18 mouse cellular contexts compared by ENCODE assay signal in genomic region chr11:59216955-59217354, GRCm38 (mm10). TPM values are rescaled to one million over a fixed set of nuclear protein-coding genes. Genes with fewer than 3 reads are reported as not detected.
DNase-seq lines count a peak whose midpoint lies in the region; ATAC-seq and TF ChIP-seq lines count a peak whose summit lies in the region.
"Had no signal": no experiment of that assay in that cellular context is flagged by ENCODE, and none has a peak within 500 bp of the region (broad histone marks: within the 10 kb centered on the region; RNA-seq: fewer than 3 reads in every experiment).

No protein-coding gene starts in this region.

- TF ChIP-seq CTCF in liver, postnatal 0 days (IDR thresholded peaks at IDR 0.05; ENCODE audit: low read depth) = no peak
- no peak for TF ChIP-seq CTCF in brain, embryonic 14.5 days (IDR thresholded peaks at IDR 0.05; ENCODE audit: borderline replicate concordance, extremely low read depth, insufficient read depth, insufficient read length)

- peak; percentile 64 to 80 for DNase-seq in layer of hippocampus, adult 18-20 months (ENCODE audit: low spot score in 2 of 2)
- no peak for DNase-seq in layer of hippocampus, postnatal 25 days (ENCODE audit: extremely low spot score in 1 of 2, low spot score in 1 of 2)
- no peak for DNase-seq in liver, postnatal 0 days
- DNase-seq in liver, embryonic 11.5 days (ENCODE audit: low spot score) = no peak
- DNase-seq in brain, embryonic 14.5 days (ENCODE audit: low read depth) = peak; percentile 53
- DNase-seq in kidney, postnatal 10 days = no peak
- DNase-seq: cerebellum, postnatal 36 days; heart, postnatal 4 days; kidney, adult 18-20 months; kidney, postnatal 14 days had no signal

- H3K9me3 ChIP-seq in liver, postnatal 0 days (ENCODE audit: low read length) = no peaks in the 10 kb centered on the region
- no peaks in the 10 kb centered on the region for H3K9me3 ChIP-seq in liver, embryonic 11.5 days (ENCODE audit: control insufficient read depth, low read length)
- H3K9me3 ChIP-seq: heart, embryonic 12.5 days; liver, embryonic 12.5 days; midbrain, embryonic 10.5 days had no signal

- no peak for TF ChIP-seq EP300 in liver, postnatal 0 days (IDR thresholded peaks at IDR 0.05; ENCODE audit: low read depth)

- H3K4me1 ChIP-seq in liver, postnatal 0 days (ENCODE audit: insufficient read depth) = peaks cover 48% of the 10 kb centered on the region
- peaks cover 26% of the 10 kb centered on the region for H3K4me1 ChIP-seq in liver, embryonic 11.5 days (replicated peaks; ENCODE audit: control insufficient read depth, insufficient read depth, low read length)

- no peak overlapping the region for H3K4me3 ChIP-seq in liver, postnatal 0 days (ENCODE audit: low read depth, low read length)
- no peak overlapping the region for H3K4me3 ChIP-seq in liver, embryonic 11.5 days (ENCODE audit: low read depth, low read length)
- H3K4me3 ChIP-seq: erythroblast, embryonic 14.5 days; heart, embryonic 12.5 days; liver, embryonic 12.5 days; midbrain, embryonic 10.5 days had no signal

- 57% methylated on average over 3 of the region's 3 CpGs for WGBS in liver, postnatal 0 days (ENCODE audit: insufficient replicate concordance)
- 62% methylated on average over 3 of the region's 3 CpGs for WGBS in liver, embryonic 11.5 days

- H3K9ac ChIP-seq in liver, postnatal 0 days (replicated peaks) = no peak overlapping the region
- H3K9ac ChIP-seq in liver, embryonic 11.5 days (ENCODE audit: low read depth, low read length) = no peak overlapping the region
- H3K9ac ChIP-seq: heart, embryonic 12.5 days; liver, embryonic 12.5 days had no signal

- TF ChIP-seq POLR2A in brain, embryonic 14.5 days (IDR thresholded peaks at IDR 0.05; ENCODE audit: borderline replicate concordance, extremely low read depth, insufficient read depth, insufficient read length, poor library complexity, severe bottlenecking) = no peak

- peaks cover 36% of the 10 kb centered on the region for H3K36me3 ChIP-seq in liver, postnatal 0 days (replicated peaks; ENCODE audit: insufficient read depth, low read length)
- peaks cover 39% of the 10 kb centered on the region for H3K36me3 ChIP-seq in liver, embryonic 11.5 days (ENCODE audit: control insufficient read depth, insufficient read depth, low read length)

- ATAC-seq in liver, postnatal 0 days = no peak
- no peak for ATAC-seq in liver, embryonic 11.5 days (replicated peaks; ENCODE audit: low FRiP score)
- ATAC-seq in megakaryocyte-erythroid progenitor cell, adult 5-6 weeks (replicated peaks; ENCODE audit: low FRiP score, low TSS enrichment, poor library complexity, severe bottlenecking) = peak; percentile 35; the same call in 1 of the 2 replicates
- ATAC-seq: hindbrain, postnatal 0 days; liver, embryonic 12.5 days had no signal

- H3K27ac ChIP-seq in liver, postnatal 0 days (ENCODE audit: low read depth) = peak overlapping the region; percentile 7; the same call in 1 of the 2 replicates
- H3K27ac ChIP-seq in liver, embryonic 11.5 days (ENCODE audit: low read depth, low read length) = no peak overlapping the region
- H3K27ac ChIP-seq: hindbrain, postnatal 0 days; liver, embryonic 12.5 days; midbrain, embryonic 10.5 days had no signal

- no peaks in the 10 kb centered on the region for H3K27me3 ChIP-seq in liver, postnatal 0 days (ENCODE audit: insufficient read depth, low read length)
- no peaks in the 10 kb centered on the region for H3K27me3 ChIP-seq in liver, embryonic 11.5 days (replicated peaks; ENCODE audit: control insufficient read depth, insufficient read depth, low read length)
- H3K27me3 ChIP-seq: heart, embryonic 12.5 days; liver, embryonic 12.5 days had no signal

- no peak overlapping the region for H3K4me2 ChIP-seq in liver, postnatal 0 days (ENCODE audit: low read depth, low read length)
- no peak overlapping the region for H3K4me2 ChIP-seq in liver, embryonic 11.5 days
- H3K4me2 ChIP-seq: heart, embryonic 12.5 days; liver, embryonic 12.5 days had no signal

RNA-seq across cellular contexts. Expression of gene 2310033P09Rik, which starts 8.8 kb away (rescaled TPM):
- 10 to 100 TPM; 26.6 to 27.3 TPM for total RNA-seq in layer of hippocampus, adult 18-20 months (2021)
- 10 to 100 TPM; 22.5 to 24.3 TPM for total RNA-seq in layer of hippocampus, postnatal 25 days (2021)
- polyA plus RNA-seq in liver, postnatal 0 days (2015; fragmentation: Nextera tagmentation; extraction: Ambion mirVana) = 14.8 and 16.2 TPM in 2 replicates
- 38.4 and 41.3 TPM in 2 replicates for polyA plus RNA-seq in liver, embryonic 11.5 days (2014; fragmentation: Nextera tagmentation; extraction: Ambion mirVana)
- 32.4 and 37.2 TPM in 2 replicates for polyA plus RNA-seq in brain, embryonic 14.5 days (2012; rRNA removed)
- 16.6 and 36.0 TPM in 2 replicates for total RNA-seq in megakaryocyte-erythroid progenitor cell, adult 5-6 weeks (2014; fragmentation: Nextera tagmentation)
- total RNA-seq in megakaryocyte-erythroid progenitor cell, adult 5-6 weeks (2017) = 15.4 and 17.6 TPM in 2 replicates

RNA-seq across cellular contexts. Expression of gene Arf1, which starts 11.1 kb away (rescaled TPM):
- 100 to 1,000 TPM; 512 to 556 TPM for total RNA-seq in layer of hippocampus, adult 18-20 months (2021)
- total RNA-seq in layer of hippocampus, postnatal 25 days (2021) = 100 to 1,000 TPM; 521 to 565 TPM
- 244 and 254 TPM in 2 replicates for polyA plus RNA-seq in liver, postnatal 0 days (2015; fragmentation: Nextera tagmentation; extraction: Ambion mirVana)
- polyA plus RNA-seq in liver, embryonic 11.5 days (2014; fragmentation: Nextera tagmentation; extraction: Ambion mirVana) = 505 and 548 TPM in 2 replicates
- 565 and 655 TPM in 2 replicates for polyA plus RNA-seq in brain, embryonic 14.5 days (2012; rRNA removed)
- total RNA-seq in megakaryocyte-erythroid progenitor cell, adult 5-6 weeks (2014; fragmentation: Nextera tagmentation) = 163 and 217 TPM in 2 replicates
- total RNA-seq in megakaryocyte-erythroid progenitor cell, adult 5-6 weeks (2017) = 282 and 284 TPM in 2 replicates

RNA-seq across cellular contexts. Expression of gene Mrpl55, which starts 14.7 kb away (rescaled TPM):
- total RNA-seq in layer of hippocampus, adult 18-20 months (2021) = 10 to 100 TPM; 35.9 to 42.8 TPM
- total RNA-seq in layer of hippocampus, postnatal 25 days (2021) = 10 to 100 TPM; 35.7 to 40.0 TPM
- 64.2 and 65.2 TPM in 2 replicates for polyA plus RNA-seq in liver, postnatal 0 days (2015; fragmentation: Nextera tagmentation; extraction: Ambion mirVana)
- polyA plus RNA-seq in liver, embryonic 11.5 days (2014; fragmentation: Nextera tagmentation; extraction: Ambion mirVana) = 104 and 106 TPM in 2 replicates
- polyA plus RNA-seq in brain, embryonic 14.5 days (2012; rRNA removed) = 45.5 and 58.2 TPM in 2 replicates
- total RNA-seq in megakaryocyte-erythroid progenitor cell, adult 5-6 weeks (2014; fragmentation: Nextera tagmentation) = 49.2 and 76.8 TPM in 2 replicates
- 57.4 and 106 TPM in 2 replicates for total RNA-seq in megakaryocyte-erythroid progenitor cell, adult 5-6 weeks (2017)

RNA-seq across cellular contexts. Expression of gene Guk1, which starts 24.9 kb away (rescaled TPM):
- total RNA-seq in layer of hippocampus, adult 18-20 months (2021) = 100 to 1,000 TPM; 148 to 152 TPM
- 100 to 1,000 TPM; 138 to 146 TPM for total RNA-seq in layer of hippocampus, postnatal 25 days (2021)
- 59.5 and 64.4 TPM in 2 replicates for polyA plus RNA-seq in liver, postnatal 0 days (2015; fragmentation: Nextera tagmentation; extraction: Ambion mirVana)
- 131 and 134 TPM in 2 replicates for polyA plus RNA-seq in liver, embryonic 11.5 days (2014; fragmentation: Nextera tagmentation; extraction: Ambion mirVana)
- polyA plus RNA-seq in brain, embryonic 14.5 days (2012; rRNA removed) = 145 and 172 TPM in 2 replicates
- total RNA-seq in megakaryocyte-erythroid progenitor cell, adult 5-6 weeks (2014; fragmentation: Nextera tagmentation) = 72.9 and 91.5 TPM in 2 replicates
- total RNA-seq in megakaryocyte-erythroid progenitor cell, adult 5-6 weeks (2017) = 52.0 and 72.3 TPM in 2 replicates

RNA-seq across cellular contexts. Expression of gene Gjc2, which starts 33.9 kb away (rescaled TPM):
- 10 to 100 TPM; 11.9 to 13.6 TPM for total RNA-seq in layer of hippocampus, adult 18-20 months (2021)
- 10 to 100 TPM; 20.7 to 23.4 TPM for total RNA-seq in layer of hippocampus, postnatal 25 days (2021)
- polyA plus RNA-seq in liver, postnatal 0 days (2015; fragmentation: Nextera tagmentation; extraction: Ambion mirVana) = 0.29 and 0.37 TPM in 2 replicates
- polyA plus RNA-seq in liver, embryonic 11.5 days (2014; fragmentation: Nextera tagmentation; extraction: Ambion mirVana) = 0.07 TPM in 1 of 2 replicates, not detected in the other
- polyA plus RNA-seq in brain, embryonic 14.5 days (2012; rRNA removed) = 0.87 and 1.1 TPM in 2 replicates
- 0.55 TPM in 1 of 2 replicates, not detected in the other for total RNA-seq in megakaryocyte-erythroid progenitor cell, adult 5-6 weeks (2014; fragmentation: Nextera tagmentation)
- not detected in 2 replicates for total RNA-seq in megakaryocyte-erythroid progenitor cell, adult 5-6 weeks (2017)
- polyA plus RNA-seq: embryonic facial prominence, embryonic 11.5 days; midbrain, embryonic 10.5 days; neural tube, embryonic 11.5 days had no signal

Comparison
In these comparisons a context has a peak if more than half of its experiments do, and no peak if none do; other contexts are left out.
1. DNase-seq: peak in layer of hippocampus, adult 18-20 months (2 of 2) and brain, embryonic 14.5 days (single experiment); none in layer of hippocampus, postnatal 25 days (0 of 2), liver, postnatal 0 days (single experiment), liver, embryonic 11.5 days (single experiment) and kidney, postnatal 10 days (single experiment).